Mouse (Mus musculus) lung, postnatal 0 days (tissue): ENCODE measurements around the gene Taf3. TPM values are rescaled to one million over a fixed set of nuclear protein-coding genes. Genes with fewer than 3 reads are reported as not detected.

Experiments used
- ATAC-seq: fragments of 200-750 bp; cut with Nextera tagmentation; 2 replicates; pipeline ENCODE4 v1.8.0; 2017; ENCODE audit warnings: moderate library complexity
- DNase-seq: peaks from one replicate; pipeline ENCODE4 v3.0.0-alpha.2; 2016; ENCODE audit warnings: low spot score
- H3K27ac ChIP-seq: fragments of 300-500 bp; sonication (generic); 2 replicates; pipeline ENCODE4 v1.5.1; 2014; ENCODE audit warnings: antibody characterized with exemption, mild to moderate bottlenecking, low read length, mixed read lengths
- H3K27me3 ChIP-seq: fragments of 300-500 bp; sonication (generic); replicated peaks from 2 replicates; pipeline ENCODE4 v1.6.1; 2014; ENCODE audit warnings: low read length, mixed read lengths; ENCODE audit not compliant: insufficient read depth
- H3K36me3 ChIP-seq: fragments of 300-500 bp; sonication (generic); 2 replicates; pipeline ENCODE4 v1.6.1; 2014; ENCODE audit warnings: low read length, mixed read lengths; ENCODE audit not compliant: insufficient read depth
- H3K4me1 ChIP-seq: fragments of 300-500 bp; sonication (generic); 2 replicates; pipeline ENCODE4 v1.6.1; 2014; ENCODE audit warnings: antibody characterized with exemption, low read depth, low read length, mixed read lengths; ENCODE audit not compliant: insufficient read depth
- H3K4me2 ChIP-seq: fragments of 300-500 bp; sonication (generic); replicated peaks from 2 replicates; pipeline ENCODE4 v1.6.1; 2014; ENCODE audit warnings: low read depth, mild to moderate bottlenecking, low read length, moderate library complexity, mixed read lengths
- H3K4me3 ChIP-seq: fragments of 300-500 bp; sonication (generic); 2 replicates; pipeline ENCODE4 v1.5.1; 2014; ENCODE audit warnings: low read depth, low read length
- H3K9ac ChIP-seq: fragments of 300-500 bp; sonication (generic); replicated peaks from 2 replicates; pipeline ENCODE4 v1.6.1; 2014; ENCODE audit warnings: low read depth, mild to moderate bottlenecking
- H3K9me3 ChIP-seq: fragments of 300-500 bp; sonication (generic); 2 replicates; pipeline ENCODE4 v1.6.1; 2016; ENCODE audit warnings: low read length, mixed read lengths
- CTCF ChIP-seq: IDR thresholded peaks from 2 replicates; pipeline ENCODE4 v1.5.1; 2016; ENCODE audit warnings: antibody characterized with exemption, mild to moderate bottlenecking
- EP300 ChIP-seq: IDR thresholded peaks from 2 replicates; pipeline ENCODE4 v1.6.1; 2016; ENCODE audit warnings: antibody characterized with exemption, mild to moderate bottlenecking, control low read depth
- WGBS: fragments of 180-500 bp; shearing (Covaris S2); extraction: QIAGEN DNeasy Blood & Tissue Kit; methylation state at CpG from one replicate; pipeline ENCODE4 v1.1.7; 2014; 5-methylcytosine and 5-hydroxymethylcytosine counted together
- polyA plus RNA-seq: library from polyadenylated mRNA; unstranded; fragments of >200 nt; fragmentation: Nextera tagmentation; extraction: Ambion mirVana; gene quantifications from 2 replicates; pipeline ENCODE4 v1.2.1, GENCODE M21; 2015

Taf3 gene
- polyA plus RNA-seq, 1 experiment from 2014 or later = 7.5 TPM

DNA sequence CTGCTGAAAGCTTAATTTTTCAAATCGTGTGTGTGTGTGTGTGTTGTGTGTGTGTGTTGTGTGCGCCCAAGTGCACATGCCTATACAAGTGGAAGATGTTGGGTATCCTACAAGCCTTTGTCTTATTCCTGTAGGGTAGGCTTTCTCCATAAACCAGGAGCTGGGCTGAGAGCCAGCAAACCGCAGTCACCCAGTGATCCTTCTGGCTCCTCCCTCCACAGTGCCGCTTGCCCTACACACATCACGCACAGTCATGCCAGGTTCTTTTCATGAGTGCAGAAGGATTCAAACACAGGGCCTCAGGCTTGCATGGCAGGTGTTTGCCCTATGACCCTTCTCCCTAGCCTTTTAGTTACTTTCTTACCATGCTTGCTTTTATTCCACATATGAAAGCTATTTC, 45.0 kb downstream of the Taf3 start:
- 68% methylated on average over 5 of the region's 5 CpGs for WGBS
- no peak for DNase-seq
- H3K27me3 ChIP-seq = no peaks in the 10 kb centered on the region
- H3K4me1 ChIP-seq = no peaks in the 10 kb centered on the region
- no peak overlapping the region for H3K9ac ChIP-seq
- no peak for ATAC-seq
- TF ChIP-seq EP300 = no peak
- TF ChIP-seq CTCF = no peak
- no peaks in the 10 kb centered on the region for H3K36me3 ChIP-seq
- H3K9me3 ChIP-seq = no peaks in the 10 kb centered on the region
- no peak overlapping the region for H3K4me2 ChIP-seq
- H3K27ac ChIP-seq = no peak overlapping the region
- no peak overlapping the region for H3K4me3 ChIP-seq

DNA sequence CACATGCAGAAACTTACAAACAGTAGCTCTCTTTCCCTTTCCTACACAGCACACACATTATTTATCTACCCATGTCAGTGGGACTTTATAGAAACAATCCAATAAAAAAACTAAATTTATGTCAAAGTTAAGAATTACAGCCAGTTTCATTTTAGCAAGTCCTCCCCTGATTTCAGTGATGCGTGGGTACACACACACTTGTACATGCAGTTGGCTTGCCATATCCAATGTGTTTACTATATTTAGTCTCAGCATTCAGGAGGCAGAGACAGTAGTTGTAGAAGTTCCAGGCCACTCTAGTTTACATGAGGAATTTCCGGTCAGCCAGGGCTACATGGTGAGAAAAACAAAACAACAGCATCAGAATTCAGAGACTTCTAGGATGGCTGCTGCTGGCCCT, 46.8 kb downstream of the Taf3 start:
- WGBS = 63% methylated on average over 2 of the region's 2 CpGs
- H3K36me3 ChIP-seq = no peaks in the 10 kb centered on the region
- no peak for TF ChIP-seq CTCF
- no peak for TF ChIP-seq EP300
- ATAC-seq = no peak
- no peak overlapping the region for H3K9ac ChIP-seq
- no peaks in the 10 kb centered on the region for H3K4me1 ChIP-seq
- H3K27ac ChIP-seq = no peak overlapping the region
- H3K27me3 ChIP-seq = no peaks in the 10 kb centered on the region
- H3K4me3 ChIP-seq = no peak overlapping the region
- H3K9me3 ChIP-seq = no peaks in the 10 kb centered on the region
- H3K4me2 ChIP-seq = no peak overlapping the region
- no peak for DNase-seq

DNA sequence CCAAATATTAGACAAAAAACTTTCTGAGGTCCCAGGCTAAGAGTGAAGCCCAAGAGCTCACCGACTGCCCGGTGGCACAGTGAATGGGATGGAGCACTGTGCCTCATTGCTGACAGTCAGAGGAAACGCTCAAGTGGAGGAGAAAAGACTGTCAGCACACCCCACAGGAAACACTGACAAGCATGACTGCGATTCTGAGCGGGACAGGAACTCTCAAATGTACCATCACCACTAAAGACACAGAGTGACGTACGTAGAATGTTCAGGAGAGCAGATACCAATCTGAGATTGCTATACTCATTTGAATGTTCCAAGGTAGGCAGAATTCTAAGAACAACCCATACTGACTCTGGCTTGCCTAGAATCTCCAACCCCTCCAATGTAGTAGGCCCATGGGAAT, 50.9 kb downstream of the Taf3 start:
- WGBS = 58% methylated on average over 7 of the region's 7 CpGs
- H3K36me3 ChIP-seq = no peaks in the 10 kb centered on the region
- DNase-seq = no peak
- no peak for ATAC-seq
- no peak overlapping the region for H3K4me3 ChIP-seq
- H3K27me3 ChIP-seq = no peaks in the 10 kb centered on the region
- no peak overlapping the region for H3K27ac ChIP-seq
- TF ChIP-seq EP300 (no peak), CTCF (no peak)
- no peaks in the 10 kb centered on the region for H3K9me3 ChIP-seq
- no peaks in the 10 kb centered on the region for H3K4me1 ChIP-seq
- H3K9ac ChIP-seq = no peak overlapping the region
- no peak overlapping the region for H3K4me2 ChIP-seq

DNA sequence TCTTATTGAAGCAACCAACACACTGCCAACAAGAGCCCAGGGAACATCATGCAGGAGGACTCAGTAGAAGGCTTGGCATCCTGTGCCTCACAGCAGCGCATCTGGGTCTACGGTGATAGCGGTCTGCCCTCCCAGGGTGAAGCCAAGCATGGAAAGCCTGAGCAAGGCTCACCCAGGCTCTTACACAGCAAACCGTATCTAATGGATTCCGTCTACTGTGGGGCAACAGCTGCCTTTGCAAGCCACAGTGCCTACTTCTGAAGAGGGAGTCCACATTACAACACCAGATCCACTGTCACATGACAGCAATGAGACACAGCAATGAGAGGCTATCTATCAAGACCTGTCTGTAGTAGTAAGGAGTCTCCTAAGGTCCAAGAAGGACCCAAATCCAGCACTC, 52.3 kb downstream of the Taf3 start:
- Histone ChIP-seq H3K27me3 (no peaks in the 10 kb centered on the region), H3K4me2 (no peak overlapping the region), H3K9me3 (no peaks in the 10 kb centered on the region), H3K4me3 (no peak overlapping the region), H3K4me1 (no peaks in the 10 kb centered on the region), H3K9ac (no peak overlapping the region), H3K36me3 (no peaks in the 10 kb centered on the region), H3K27ac (no peak overlapping the region)
- 91% methylated on average over 5 of the region's 5 CpGs for WGBS
- no peak for ATAC-seq
- no peak for TF ChIP-seq CTCF
- TF ChIP-seq EP300 = no peak
- DNase-seq = no peak

DNA sequence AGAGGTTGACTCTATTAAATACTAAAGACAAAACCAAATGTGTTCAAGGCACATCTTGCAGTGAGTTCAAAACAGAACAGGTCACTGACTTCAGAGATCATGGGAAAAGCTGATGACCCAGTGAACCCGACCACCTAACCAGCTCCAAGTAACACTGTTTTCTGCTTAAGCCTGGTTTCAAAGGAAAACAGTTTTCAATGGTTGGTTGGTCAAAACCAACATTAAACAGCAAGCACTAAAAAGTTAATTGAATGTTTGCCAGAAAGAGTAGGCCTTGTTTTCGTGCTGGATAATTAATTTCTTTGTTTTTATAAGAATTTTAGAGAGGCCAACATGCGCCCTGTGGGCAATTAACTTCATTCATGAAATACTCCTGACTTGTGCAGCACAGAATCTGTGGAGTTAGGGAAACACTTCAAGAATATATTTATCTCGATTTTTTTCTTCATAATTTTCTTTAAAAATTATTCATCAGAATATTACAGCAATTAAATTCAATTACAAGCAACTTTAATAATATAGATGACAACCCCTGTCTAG, 57.6 kb downstream of the Taf3 start:
- no peak for DNase-seq
- 67% methylated on average over 4 of the region's 4 CpGs for WGBS

DNA sequence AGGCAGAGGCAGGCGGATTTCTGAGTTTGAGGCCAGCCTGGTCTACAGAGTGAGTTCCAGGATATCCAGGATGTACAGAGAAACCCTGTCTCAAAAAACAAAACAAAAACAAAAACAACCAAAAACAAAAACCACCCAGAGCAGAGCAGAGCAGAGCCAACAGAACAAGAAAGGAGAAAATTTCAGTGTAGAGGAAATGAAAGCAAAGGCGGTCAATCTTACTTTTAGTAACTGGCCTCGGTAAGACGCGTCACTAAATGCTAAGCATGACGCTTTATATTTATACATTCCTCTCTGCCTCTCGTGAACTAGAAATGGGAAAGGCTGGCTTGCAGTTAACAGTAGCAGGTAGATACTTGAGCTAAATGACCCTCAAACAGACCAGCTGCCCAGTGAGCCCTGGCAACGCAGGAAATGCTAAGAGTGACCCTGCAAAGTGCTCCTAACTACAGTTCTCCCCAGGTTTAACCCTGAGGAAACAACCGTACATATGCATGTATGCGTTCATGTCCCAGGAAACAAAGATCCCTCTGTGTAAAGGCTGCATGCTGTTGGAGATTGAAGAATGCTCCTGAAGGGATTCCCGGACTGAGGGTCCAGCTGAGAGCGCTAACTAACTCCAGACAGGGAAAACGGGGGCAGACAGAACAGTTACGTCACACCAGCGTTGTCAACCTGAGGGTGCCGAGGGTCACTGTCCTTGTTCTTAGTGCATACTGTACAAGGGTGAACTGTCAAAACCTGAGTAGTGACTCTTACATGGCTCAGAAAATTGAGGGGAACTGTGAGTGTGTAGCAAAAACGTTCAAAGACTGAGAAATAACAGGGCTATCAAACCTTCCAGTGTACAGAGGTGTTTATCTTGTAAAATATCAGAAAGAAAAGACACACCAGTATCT, 58.5 kb downstream of the Taf3 start:
- Histone ChIP-seq H3K9ac (no peak overlapping the region), H3K4me3 (no peak overlapping the region), H3K4me2 (no peak overlapping the region), H3K27ac (no peak overlapping the region), H3K9me3 (no peaks in the 10 kb centered on the region), H3K4me1 (no peaks in the 10 kb centered on the region), H3K36me3 (no peaks in the 10 kb centered on the region), H3K27me3 (no peaks in the 10 kb centered on the region)
- no peak for DNase-seq
- TF ChIP-seq EP300 (no peak), CTCF (no peak)
- WGBS = 56% methylated on average over 17 of the region's 17 CpGs
- no peak; the same call in 1 of the 2 replicates for ATAC-seq

More for the DNA sequence above, 57.6 kb downstream of the Taf3 start:
- TF ChIP-seq EP300 (no peak), CTCF (no peak)
- no peak overlapping the region for H3K27ac ChIP-seq
- no peaks in the 10 kb centered on the region for H3K9me3 ChIP-seq
- no peaks in the 10 kb centered on the region for H3K27me3 ChIP-seq
- no peak overlapping the region for H3K4me3 ChIP-seq
- ATAC-seq = no peak
- H3K4me2 ChIP-seq = no peak overlapping the region
- H3K36me3 ChIP-seq = no peaks in the 10 kb centered on the region
- no peaks in the 10 kb centered on the region for H3K4me1 ChIP-seq
- H3K9ac ChIP-seq = no peak overlapping the region
